Mouse (Mus musculus) stomach, postnatal 0 days (tissue): Measurements from ENCODE around the gene Gm20479. TPM values are rescaled to one million over a fixed set of nuclear protein-coding genes. Genes with fewer than 3 reads are reported as not detected.

Experiments used
- ATAC-seq: fragments of 200-750 bp; cut with Nextera tagmentation; 2 replicates; pipeline ENCODE4 v1.8.0; 2017; ENCODE audit not compliant: low FRiP score, low TSS enrichment
- DNase-seq: peaks from one replicate; pipeline ENCODE4 v3.0.0-alpha.2; 2016; ENCODE audit warnings: low spot score
- H3K27ac ChIP-seq: fragments of 300-500 bp; sonication (generic); replicated peaks from 2 replicates; pipeline ENCODE4 v1.5.1; 2014; ENCODE audit warnings: mild to moderate bottlenecking, control low read depth
- H3K27me3 ChIP-seq: fragments of 300-500 bp; sonication (generic); 2 replicates; pipeline ENCODE4 v1.6.1; 2014; ENCODE audit warnings: low read length; ENCODE audit not compliant: control insufficient read depth, insufficient read depth
- H3K36me3 ChIP-seq: fragments of 300-500 bp; sonication (generic); 2 replicates; pipeline ENCODE4 v1.6.1; 2014; ENCODE audit warnings: low read length, mixed read lengths; ENCODE audit not compliant: control insufficient read depth, insufficient read depth
- H3K4me1 ChIP-seq: fragments of 300-500 bp; sonication (generic); replicated peaks from 2 replicates; pipeline ENCODE4 v1.6.1; 2014; ENCODE audit warnings: antibody characterized with exemption; ENCODE audit not compliant: control insufficient read depth, insufficient read depth
- H3K4me2 ChIP-seq: fragments of 300-500 bp; sonication (generic); replicated peaks from 2 replicates; pipeline ENCODE4 v1.6.1; 2014; ENCODE audit warnings: low read depth, mild to moderate bottlenecking, control low read depth, moderate library complexity
- H3K4me3 ChIP-seq: fragments of 300-500 bp; sonication (generic); 2 replicates; pipeline ENCODE4 v1.5.1; 2014; ENCODE audit warnings: low read depth, low read length, control low read depth
- H3K9ac ChIP-seq: fragments of 300-500 bp; sonication (generic); 2 replicates; pipeline ENCODE4 v1.6.1; 2014; ENCODE audit warnings: mild to moderate bottlenecking, low read length, control low read depth, mixed read lengths
- H3K9me3 ChIP-seq: fragments of 300-500 bp; sonication (generic); 2 replicates; pipeline ENCODE4 v1.6.1; 2016; ENCODE audit warnings: low read length; ENCODE audit not compliant: control insufficient read depth
- CTCF ChIP-seq: IDR thresholded peaks from 2 replicates; pipeline ENCODE4 v1.5.1; 2016; ENCODE audit warnings: antibody characterized with exemption, low read depth, mild to moderate bottlenecking, moderate library complexity
- EP300 ChIP-seq: optimal IDR thresholded peaks from 2 replicates; pipeline ENCODE3; 2016; ENCODE audit warnings: antibody characterized with exemption
- WGBS: fragments of 180-500 bp; shearing (Covaris S2); extraction: QIAGEN DNeasy Blood & Tissue Kit; methylation state at CpG from one replicate; pipeline ENCODE4 v1.1.7; 2014; 5-methylcytosine and 5-hydroxymethylcytosine counted together
- polyA plus RNA-seq: library from polyadenylated mRNA; unstranded; fragments of >200 nt; fragmentation: Nextera tagmentation; extraction: Ambion mirVana; gene quantifications from 2 replicates; pipeline ENCODE4 v1.2.1, GENCODE M21; 2015

Gm20479 gene
- polyA plus RNA-seq, 1 experiment from 2014 or later = 0.28 TPM

GRCm38 (mm10) chr7:27384731-27385130 is 27.5 kb upstream of the Gm20479 start:
- Histone ChIP-seq H3K4me2 (no peak overlapping the region), H3K27ac (no peak overlapping the region), H3K4me1 (no peaks in the 10 kb centered on the region), H3K4me3 (no peak overlapping the region), H3K36me3 (no peaks in the 10 kb centered on the region), H3K9ac (no peak overlapping the region), H3K9me3 (no peaks in the 10 kb centered on the region), H3K27me3 (no peaks in the 10 kb centered on the region)
- DNase-seq = peak; percentile 68
- ATAC-seq = peak; percentile 53
- TF ChIP-seq CTCF = peak; percentile 87
- TF ChIP-seq EP300 = no peak
- 78% methylated on average over 2 of the region's 4 CpGs for whole genome bisulfite sequencing

- Histone ChIP-seq H3K27me3 (no peaks in the 10 kb centered on the region), H3K4me3 (no peak overlapping the region), H3K36me3 (no peaks in the 10 kb centered on the region), H3K9ac (no peak overlapping the region), H3K4me2 (no peak overlapping the region), H3K9me3 (no peaks in the 10 kb centered on the region), H3K27ac (no peak overlapping the region), H3K4me1 (no peaks in the 10 kb centered on the region)
- TF ChIP-seq CTCF (no peak), EP300 (no peak)
- no peak for ATAC-seq
- DNase-seq = no peak
- WGBS = 70% methylated on average over 5 of the region's 5 CpGs
Observed at GRCm38 (mm10) chr7:27384134-27384533, 26.9 kb upstream of the Gm20479 start.

- H3K9ac ChIP-seq = no peak overlapping the region
- H3K27ac ChIP-seq = no peak overlapping the region
- H3K9me3 ChIP-seq = no peaks in the 10 kb centered on the region
- no peaks in the 10 kb centered on the region for H3K4me1 ChIP-seq
- TF ChIP-seq CTCF = no peak
- no peak for TF ChIP-seq EP300
- no peak for ATAC-seq
- DNase-seq = no peak
- no peak overlapping the region for H3K4me2 ChIP-seq
- 65% methylated on average over 1 of the region's 1 CpGs for WGBS
- no peaks in the 10 kb centered on the region for H3K27me3 ChIP-seq
- no peaks in the 10 kb centered on the region for H3K36me3 ChIP-seq
- H3K4me3 ChIP-seq = no peak overlapping the region
Observed at GRCm38 (mm10) chr7:27383233-27383632, 26.0 kb upstream of the Gm20479 start.

GRCm38 (mm10) chr7:27381560-27381959 is 24.3 kb upstream of the Gm20479 start:
- Histone ChIP-seq H3K9ac (no peak overlapping the region), H3K4me1 (no peaks in the 10 kb centered on the region), H3K4me2 (no peak overlapping the region), H3K9me3 (no peaks in the 10 kb centered on the region), H3K27me3 (no peaks in the 10 kb centered on the region), H3K36me3 (no peaks in the 10 kb centered on the region), H3K4me3 (no peak overlapping the region), H3K27ac (no peak overlapping the region)
- DNase-seq (no peak), ATAC-seq (no peak)
- no peak for TF ChIP-seq EP300
- TF ChIP-seq CTCF = no peak
- 39% methylated on average over 4 of the region's 4 CpGs for WGBS

GRCm38 (mm10) chr7:27381009-27381408 is 23.8 kb upstream of the Gm20479 start:
- DNase-seq (no peak), ATAC-seq (no peak)
- Histone ChIP-seq H3K27me3 (no peaks in the 10 kb centered on the region), H3K27ac (no peak overlapping the region), H3K36me3 (no peaks in the 10 kb centered on the region), H3K4me2 (no peak overlapping the region), H3K4me3 (no peak overlapping the region), H3K9me3 (no peaks in the 10 kb centered on the region), H3K4me1 (no peaks in the 10 kb centered on the region), H3K9ac (no peak overlapping the region)
- no peak for TF ChIP-seq EP300
- TF ChIP-seq CTCF = no peak
- 41% methylated on average over 1 of the region's 1 CpGs for WGBS

DNA sequence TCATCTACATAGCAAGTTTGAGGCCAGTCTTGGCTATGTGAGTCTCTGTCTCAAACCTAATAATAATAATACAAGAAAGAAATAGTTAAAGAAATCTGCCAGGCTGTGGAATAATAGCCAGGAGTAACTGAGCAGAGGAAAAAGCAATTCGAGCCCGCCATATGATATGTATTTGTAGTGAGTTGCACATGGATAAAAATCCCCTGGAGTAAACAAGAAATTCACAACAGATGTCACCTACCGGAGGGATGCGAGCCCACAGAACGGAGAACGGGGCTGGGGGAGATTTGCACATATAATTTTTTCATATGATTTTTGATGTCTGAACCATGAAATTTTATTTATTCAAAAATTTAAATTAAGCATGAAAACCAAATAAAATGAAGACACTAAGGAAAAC is 22.6 kb upstream of the Gm20479 start:
- no peak for DNase-seq
- H3K4me3 ChIP-seq = no peak overlapping the region
- no peaks in the 10 kb centered on the region for H3K9me3 ChIP-seq
- H3K27ac ChIP-seq = no peak overlapping the region
- H3K4me1 ChIP-seq = no peaks in the 10 kb centered on the region
- no peak for TF ChIP-seq CTCF
- TF ChIP-seq EP300 = no peak
- ATAC-seq = no peak
- no peak overlapping the region for H3K9ac ChIP-seq
- no peaks in the 10 kb centered on the region for H3K27me3 ChIP-seq
- H3K4me2 ChIP-seq = no peak overlapping the region
- WGBS = 85% methylated on average over 6 of the region's 6 CpGs
- H3K36me3 ChIP-seq = no peaks in the 10 kb centered on the region
